Mouse (Mus musculus): ENCODE results near the gene Eln.

DNA sequence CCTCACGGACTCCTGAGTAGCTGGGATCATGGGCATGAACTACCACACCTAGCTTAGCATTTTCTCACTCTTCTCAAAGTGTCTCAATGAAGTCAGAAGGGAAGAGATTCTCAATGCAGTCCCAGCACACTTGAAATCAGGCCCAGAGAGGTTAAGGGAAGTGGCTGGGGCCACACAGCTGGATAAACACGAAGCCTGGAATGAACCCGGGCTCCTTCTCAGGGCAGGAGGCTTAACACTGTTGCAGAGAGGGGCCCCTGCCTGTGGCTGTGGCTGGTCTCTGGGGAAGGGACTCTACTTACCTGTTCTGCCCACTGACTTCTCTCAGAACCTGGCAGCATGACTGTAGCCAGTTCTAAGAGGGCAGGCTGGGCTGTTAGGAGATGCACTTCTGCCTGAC, 7.2 kb downstream of the Eln start:
- TF ChIP-seq CTCF (IDR thresholded peaks at IDR 0.05; ENCODE audit: low read depth, low read length) (no peak), POLR2A (IDR thresholded peaks at IDR 0.05; ENCODE audit: insufficient read depth, low read length) (no peak), EP300 (IDR thresholded peaks at IDR 0.05; ENCODE audit: insufficient read depth, low read depth, low read length) (no peak)

All from ES-Bruce4 (cell line).